In genomic region chr3:105801191-105802166, GRCm38 (mm10) we compare ENCODE assay signal across 8 mouse cellular contexts. TPM values are rescaled to one million over a fixed set of nuclear protein-coding genes. Genes with fewer than 3 reads are reported as not detected.
DNase-seq lines count a peak whose midpoint lies in the region; ATAC-seq lines count a peak whose summit lies in the region.

Gene Rap1a (minus strand): TSS chr3:105801336.

- peaks cover 18% of the 10 kb centered on the region for H3K4me1 ChIP-seq in hindbrain, embryonic 12.5 days

- H3K4me2 ChIP-seq in hindbrain, embryonic 12.5 days (replicated peaks) = peak within 1 kb of the TSS; percentile 64

- peak within 1 kb of the TSS; percentile 88 for H3K9ac ChIP-seq in hindbrain, embryonic 12.5 days

- WGBS in hindbrain, embryonic 12.5 days = 26% methylated on average over 36 of the region's 50 CpGs

- H3K27me3 ChIP-seq in hindbrain, embryonic 12.5 days = no peaks in the 10 kb centered on the region

- peak within 1 kb of the TSS; percentile 88 for H3K4me3 ChIP-seq in hindbrain, embryonic 12.5 days

- ATAC-seq in hindbrain, embryonic 12.5 days (ENCODE audit: low FRiP score) = peak; percentile 95

- peak; percentile 85 for DNase-seq in Muller cell, postnatal 12 days (ENCODE audit: inconsistent ontology term)
- DNase-seq in cerebellum, postnatal 10 days = peak; percentile 86 to 90
- peak; percentile 23 to 37 for DNase-seq in frontal cortex, postnatal 14 days (ENCODE audit: low spot score in 2 of 2)
- peak; percentile 67 for DNase-seq in layer of hippocampus, postnatal 25 days (ENCODE audit: extremely low spot score in 1 of 2, low spot score in 1 of 2)
- peak; percentile 73 for DNase-seq in lung, postnatal 25 days (ENCODE audit: low spot score)
- DNase-seq in retina, embryonic 14.5 days (ENCODE audit: low spot score) = peak; percentile 82
- peak; percentile 75 to 86 for DNase-seq in thymus, postnatal 36 days

- no peaks in the 10 kb centered on the region for H3K36me3 ChIP-seq in hindbrain, embryonic 12.5 days

- peak within 1 kb of the TSS; percentile 87 for H3K27ac ChIP-seq in hindbrain, embryonic 12.5 days

- no peaks in the 10 kb centered on the region for H3K9me3 ChIP-seq in hindbrain, embryonic 12.5 days (replicated peaks)

RNA-seq across cellular contexts. Expression of gene Rap1a, which starts in this region (rescaled TPM):
- polyA plus RNA-seq in hindbrain, embryonic 12.5 days (2016; fragmentation: Nextera tagmentation; extraction: Ambion mirVana) = 79.2 and 88.2 TPM in 2 replicates
- total RNA-seq in layer of hippocampus, postnatal 25 days (2021) = 100 to 1,000 TPM; 101 to 108 TPM

Comparison
In these comparisons a context has a peak if more than half of its experiments do, and no peak if none do; other contexts are left out.
1. Peak in every context shown above with its lines: DNase-seq, ATAC-seq, H3K4me3 ChIP-seq and H3K27ac ChIP-seq.
2. DNase-seq: peak in every context shown above with its lines; median percentile 88 in cerebellum, postnatal 10 days; 85 in Muller cell, postnatal 12 days; 82 in retina, embryonic 14.5 days; 80 in thymus, postnatal 36 days; 73 in lung, postnatal 25 days; 67 in layer of hippocampus, postnatal 25 days; 30 in frontal cortex, postnatal 14 days.